In genomic region chr1:55186592-55187210, GRCm38 (mm10) we compare ENCODE assay signal across 27 mouse cellular contexts. TPM values are rescaled to one million over a fixed set of nuclear protein-coding genes. Genes with fewer than 3 reads are reported as not detected.
DNase-seq lines count a peak whose midpoint lies in the region; ATAC-seq lines count a peak whose summit lies in the region.
"Had no signal": no experiment of that assay in that cellular context is flagged by ENCODE, and none has a peak within 500 bp of the region (broad histone marks: within the 10 kb centered on the region; RNA-seq: fewer than 3 reads in every experiment).

No protein-coding gene starts in this region.

- H3K4me1 ChIP-seq in heart, embryonic 12.5 days (replicated peaks) = peaks cover 5% of the 10 kb centered on the region
- H3K4me1 ChIP-seq in hindbrain, embryonic 12.5 days = peaks cover 9% of the 10 kb centered on the region
- H3K4me1 ChIP-seq in hindbrain, embryonic 14.5 days (replicated peaks; ENCODE audit: control insufficient read depth, insufficient read depth, low read length) = no peaks in the 10 kb centered on the region
- peaks cover 3% of the 10 kb centered on the region; the same call in 1 of the 2 replicates for H3K4me1 ChIP-seq in midbrain, embryonic 13.5 days (replicated peaks)
- no peaks in the 10 kb centered on the region for H3K4me1 ChIP-seq in midbrain, embryonic 15.5 days
- no peaks in the 10 kb centered on the region for H3K4me1 ChIP-seq in hindbrain, embryonic 13.5 days (replicated peaks)
- H3K4me1 ChIP-seq: embryonic facial prominence, embryonic 12.5 days; limb, embryonic 15.5 days; liver, embryonic 13.5 days; megakaryocyte, embryonic 14.5 days had no signal

- 29% methylated on average over 11 of the region's 11 CpGs for WGBS in heart, embryonic 12.5 days
- WGBS in hindbrain, embryonic 12.5 days = 25% methylated on average over 9 of the region's 11 CpGs
- 15% methylated on average over 11 of the region's 11 CpGs for WGBS in hindbrain, embryonic 14.5 days
- 12% methylated on average over 11 of the region's 11 CpGs for WGBS in midbrain, embryonic 13.5 days
- WGBS in midbrain, embryonic 15.5 days = 17% methylated on average over 11 of the region's 11 CpGs
- 17% methylated on average over 11 of the region's 11 CpGs for WGBS in hindbrain, embryonic 13.5 days

- no peak overlapping the region for H3K27ac ChIP-seq in heart, embryonic 12.5 days (ENCODE audit: poor library complexity, severe bottlenecking)
- H3K27ac ChIP-seq in hindbrain, embryonic 12.5 days = no peak overlapping the region
- no peak overlapping the region for H3K27ac ChIP-seq in hindbrain, embryonic 14.5 days
- no peak overlapping the region for H3K27ac ChIP-seq in midbrain, embryonic 13.5 days
- H3K27ac ChIP-seq in midbrain, embryonic 15.5 days = no peak overlapping the region
- H3K27ac ChIP-seq in hindbrain, embryonic 13.5 days = no peak overlapping the region
- H3K27ac ChIP-seq: embryonic facial prominence, embryonic 12.5 days; kidney, postnatal 0 days; limb, embryonic 10.5 days; limb, embryonic 15.5 days; liver, embryonic 13.5 days had no signal

- intact Hi-C loops in heart, postnatal 36 days (cut with DNase I) = no loop called here

- no peaks in the 10 kb centered on the region for H3K27me3 ChIP-seq in heart, embryonic 12.5 days (replicated peaks)
- no peaks in the 10 kb centered on the region for H3K27me3 ChIP-seq in hindbrain, embryonic 12.5 days
- no peaks in the 10 kb centered on the region for H3K27me3 ChIP-seq in hindbrain, embryonic 14.5 days (ENCODE audit: control insufficient read depth, insufficient read depth, low read length)
- H3K27me3 ChIP-seq in midbrain, embryonic 13.5 days = no peaks in the 10 kb centered on the region
- no peaks in the 10 kb centered on the region for H3K27me3 ChIP-seq in midbrain, embryonic 15.5 days (replicated peaks)
- H3K27me3 ChIP-seq in hindbrain, embryonic 13.5 days = no peaks in the 10 kb centered on the region
- H3K27me3 ChIP-seq: embryonic facial prominence, embryonic 12.5 days; limb, embryonic 15.5 days; liver, embryonic 13.5 days; megakaryocyte, embryonic 14.5 days had no signal

- H3K4me3 ChIP-seq in heart, embryonic 12.5 days = no peak overlapping the region
- H3K4me3 ChIP-seq in hindbrain, embryonic 12.5 days = no peak overlapping the region
- H3K4me3 ChIP-seq in hindbrain, embryonic 14.5 days (replicated peaks; ENCODE audit: low read length) = no peak overlapping the region
- H3K4me3 ChIP-seq in midbrain, embryonic 13.5 days (replicated peaks) = no peak overlapping the region
- no peak overlapping the region for H3K4me3 ChIP-seq in midbrain, embryonic 15.5 days
- no peak overlapping the region for H3K4me3 ChIP-seq in hindbrain, embryonic 13.5 days
- H3K4me3 ChIP-seq: embryonic facial prominence, embryonic 12.5 days; limb, embryonic 10.5 days; limb, embryonic 15.5 days; liver, embryonic 13.5 days; megakaryocyte, embryonic 14.5 days had no signal

- ATAC-seq in heart, embryonic 12.5 days (ENCODE audit: insufficient number of reproducible peaks, low FRiP score) = no peak
- peak; percentile 76 for ATAC-seq in hindbrain, embryonic 12.5 days (ENCODE audit: low FRiP score)
- ATAC-seq in hindbrain, embryonic 14.5 days (ENCODE audit: low FRiP score) = no peak; the same call in 1 of the 2 replicates
- ATAC-seq in midbrain, embryonic 13.5 days = peak; percentile 70
- ATAC-seq in midbrain, embryonic 15.5 days (replicated peaks) = no peak
- ATAC-seq in hindbrain, embryonic 13.5 days (ENCODE audit: low FRiP score) = peak; percentile 52; the same call in 1 of the 2 replicates
- ATAC-seq: lung, postnatal 0 days had no signal

- DNase-seq in heart, postnatal 36 days = no peak
- no peak for DNase-seq in hindbrain, embryonic 14.5 days (ENCODE audit: low spot score)
- no peak for DNase-seq in layer of hippocampus, postnatal 25 days (ENCODE audit: extremely low spot score in 1 of 2, low spot score in 1 of 2)
- DNase-seq: adrenal gland, adult 8-10 months; B cell, adult 2 months; cerebellum, adult 8-10 months; cerebellum, postnatal 36 days; kidney, adult 8-10 months; kidney, postnatal 4 days; layer of hippocampus, postnatal 36 days; liver, embryonic 13.5 days; lung, adult 18-20 months; lung, postnatal 4 days; right cerebral cortex, adult 18-20 months; spleen, adult 18-20 months; thymus, postnatal 14 days had no signal

- H3K4me2 ChIP-seq in heart, embryonic 12.5 days = peak overlapping the region; percentile 50
- H3K4me2 ChIP-seq in hindbrain, embryonic 12.5 days (replicated peaks) = 0 out of 2 replicates have a peak overlapping the region, but pooled peaks have one; percentile 21
- no peak overlapping the region for H3K4me2 ChIP-seq in hindbrain, embryonic 14.5 days (replicated peaks)
- H3K4me2 ChIP-seq in midbrain, embryonic 13.5 days (replicated peaks) = 0 out of 2 replicates have a peak overlapping the region, but pooled peaks have one; percentile 1
- no peak overlapping the region for H3K4me2 ChIP-seq in midbrain, embryonic 15.5 days
- no peak overlapping the region for H3K4me2 ChIP-seq in hindbrain, embryonic 13.5 days
- H3K4me2 ChIP-seq: embryonic facial prominence, embryonic 12.5 days; limb, embryonic 15.5 days; liver, embryonic 13.5 days had no signal

- peaks cover 8% of the 10 kb centered on the region for H3K36me3 ChIP-seq in heart, embryonic 12.5 days
- no peaks in the 10 kb centered on the region; the same call in 1 of the 2 replicates for H3K36me3 ChIP-seq in hindbrain, embryonic 12.5 days
- H3K36me3 ChIP-seq in hindbrain, embryonic 14.5 days (replicated peaks; ENCODE audit: control insufficient read depth, insufficient read depth) = no peaks in the 10 kb centered on the region
- no peaks in the 10 kb centered on the region for H3K36me3 ChIP-seq in midbrain, embryonic 13.5 days
- H3K36me3 ChIP-seq in midbrain, embryonic 15.5 days (replicated peaks) = no peaks in the 10 kb centered on the region
- H3K36me3 ChIP-seq in hindbrain, embryonic 13.5 days = peaks cover 11% of the 10 kb centered on the region
- H3K36me3 ChIP-seq: liver, embryonic 13.5 days had no signal

- 0 out of 2 replicates have a peak overlapping the region, but pooled peaks have one; percentile 6 for H3K9ac ChIP-seq in heart, embryonic 12.5 days
- no peak overlapping the region for H3K9ac ChIP-seq in hindbrain, embryonic 12.5 days
- no peak overlapping the region for H3K9ac ChIP-seq in hindbrain, embryonic 14.5 days
- H3K9ac ChIP-seq in midbrain, embryonic 13.5 days (replicated peaks) = no peak overlapping the region
- H3K9ac ChIP-seq in midbrain, embryonic 15.5 days = no peak overlapping the region
- H3K9ac ChIP-seq in hindbrain, embryonic 13.5 days = no peak overlapping the region
- H3K9ac ChIP-seq: embryonic facial prominence, embryonic 12.5 days; limb, embryonic 15.5 days; liver, embryonic 13.5 days had no signal

- 0 out of 2 replicates have a peak, but pooled peaks cover 3% of the 10 kb centered on the region for H3K9me3 ChIP-seq in heart, embryonic 12.5 days (replicated peaks)
- H3K9me3 ChIP-seq in hindbrain, embryonic 12.5 days (replicated peaks) = no peaks in the 10 kb centered on the region
- no peaks in the 10 kb centered on the region for H3K9me3 ChIP-seq in hindbrain, embryonic 14.5 days (ENCODE audit: control insufficient read depth, low read length)
- H3K9me3 ChIP-seq in midbrain, embryonic 13.5 days = no peaks in the 10 kb centered on the region
- H3K9me3 ChIP-seq in midbrain, embryonic 15.5 days = no peaks in the 10 kb centered on the region
- no peaks in the 10 kb centered on the region for H3K9me3 ChIP-seq in hindbrain, embryonic 13.5 days
- H3K9me3 ChIP-seq: embryonic facial prominence, embryonic 12.5 days; limb, embryonic 10.5 days; limb, embryonic 15.5 days; liver, embryonic 13.5 days; megakaryocyte, embryonic 14.5 days had no signal

RNA-seq across cellular contexts. Expression of gene Rftn2, which starts 39.9 kb away (rescaled TPM):
- polyA plus RNA-seq in heart, embryonic 12.5 days (2016; fragmentation: Nextera tagmentation; extraction: Ambion mirVana) = 6.5 and 6.8 TPM in 2 replicates
- 10 to 100 TPM; 12.7 to 13.9 TPM for total RNA-seq in heart, postnatal 36 days (2021)
- 13.0 and 13.6 TPM in 2 replicates for polyA plus RNA-seq in hindbrain, embryonic 12.5 days (2016; fragmentation: Nextera tagmentation; extraction: Ambion mirVana)
- 10.2 and 11.6 TPM in 2 replicates for polyA plus RNA-seq in hindbrain, embryonic 14.5 days (2014; fragmentation: Nextera tagmentation; extraction: Ambion mirVana)
- polyA plus RNA-seq in midbrain, embryonic 13.5 days (2015; fragmentation: Nextera tagmentation; extraction: Ambion mirVana) = 7.6 and 8.5 TPM in 2 replicates
- 6.9 and 9.2 TPM in 2 replicates for polyA plus RNA-seq in midbrain, embryonic 15.5 days (2015; fragmentation: Nextera tagmentation; extraction: Ambion mirVana)
- polyA plus RNA-seq in hindbrain, embryonic 13.5 days (2015; fragmentation: Nextera tagmentation; extraction: Ambion mirVana) = 10.0 and 11.3 TPM in 2 replicates
- 10 to 100 TPM; 32.0 to 33.8 TPM for total RNA-seq in layer of hippocampus, postnatal 25 days (2021)

RNA-seq across cellular contexts. Expression of gene Mars2, which starts 50.3 kb away (rescaled TPM):
- 4.0 and 4.1 TPM in 2 replicates for polyA plus RNA-seq in heart, embryonic 12.5 days (2016; fragmentation: Nextera tagmentation; extraction: Ambion mirVana)
- total RNA-seq in heart, postnatal 36 days (2021) = 1 to 10 TPM; 4.6 to 4.9 TPM
- polyA plus RNA-seq in hindbrain, embryonic 12.5 days (2016; fragmentation: Nextera tagmentation; extraction: Ambion mirVana) = 3.2 and 3.6 TPM in 2 replicates
- polyA plus RNA-seq in hindbrain, embryonic 14.5 days (2014; fragmentation: Nextera tagmentation; extraction: Ambion mirVana) = 3.4 and 3.9 TPM in 2 replicates
- 3.2 and 3.6 TPM in 2 replicates for polyA plus RNA-seq in midbrain, embryonic 13.5 days (2015; fragmentation: Nextera tagmentation; extraction: Ambion mirVana)
- 3.4 and 4.0 TPM in 2 replicates for polyA plus RNA-seq in midbrain, embryonic 15.5 days (2015; fragmentation: Nextera tagmentation; extraction: Ambion mirVana)
- polyA plus RNA-seq in hindbrain, embryonic 13.5 days (2015; fragmentation: Nextera tagmentation; extraction: Ambion mirVana) = 3.5 TPM in 2 replicates
- total RNA-seq in layer of hippocampus, postnatal 25 days (2021) = 1 to 10 TPM; 8.2 to 9.8 TPM

RNA-seq across cellular contexts. Expression of gene Mob4, which starts 55.7 kb away (rescaled TPM):
- 104 and 110 TPM in 2 replicates for polyA plus RNA-seq in heart, embryonic 12.5 days (2016; fragmentation: Nextera tagmentation; extraction: Ambion mirVana)
- total RNA-seq in heart, postnatal 36 days (2021) = 10 to 100 TPM; 30.3 to 35.4 TPM
- polyA plus RNA-seq in hindbrain, embryonic 12.5 days (2016; fragmentation: Nextera tagmentation; extraction: Ambion mirVana) = 150 and 161 TPM in 2 replicates
- 157 and 177 TPM in 2 replicates for polyA plus RNA-seq in hindbrain, embryonic 14.5 days (2014; fragmentation: Nextera tagmentation; extraction: Ambion mirVana)
- 189 and 208 TPM in 2 replicates for polyA plus RNA-seq in midbrain, embryonic 13.5 days (2015; fragmentation: Nextera tagmentation; extraction: Ambion mirVana)
- polyA plus RNA-seq in midbrain, embryonic 15.5 days (2015; fragmentation: Nextera tagmentation; extraction: Ambion mirVana) = 165 and 174 TPM in 2 replicates
- polyA plus RNA-seq in hindbrain, embryonic 13.5 days (2015; fragmentation: Nextera tagmentation; extraction: Ambion mirVana) = 190 and 200 TPM in 2 replicates
- total RNA-seq in layer of hippocampus, postnatal 25 days (2021) = 10 to 100 TPM; 57.1 to 57.5 TPM

Comparison
In these comparisons a context has a peak if more than half of its experiments do, and no peak if none do; other contexts are left out.
1. ATAC-seq: peak in hindbrain, embryonic 12.5 days (single experiment), midbrain, embryonic 13.5 days (single experiment) and hindbrain, embryonic 13.5 days (single experiment); none in heart, embryonic 12.5 days (single experiment), hindbrain, embryonic 14.5 days (single experiment) and midbrain, embryonic 15.5 days (single experiment).
2. H3K4me2 ChIP-seq: peak in heart, embryonic 12.5 days (single experiment), hindbrain, embryonic 12.5 days (single experiment) and midbrain, embryonic 13.5 days (single experiment); none in hindbrain, embryonic 14.5 days (single experiment), midbrain, embryonic 15.5 days (single experiment) and hindbrain, embryonic 13.5 days (single experiment).